Mouse (Mus musculus) heart, postnatal 0 days (tissue): Measurements from ENCODE around the gene Zmiz1.

Experiments used
- CTCF ChIP-seq: IDR thresholded peaks from 2 replicates; pipeline ENCODE4 v1.5.1; 2016; ENCODE audit warnings: antibody characterized with exemption, control low read depth, low read depth
- EP300 ChIP-seq: IDR thresholded peaks from 2 replicates; pipeline ENCODE4 v1.6.1; 2016; ENCODE audit warnings: antibody characterized with exemption, low read depth

GRCm38 (mm10) chr14:25508111-25508756 is 49.2 kb downstream of the Zmiz1 start:
- TF ChIP-seq CTCF (no peak), EP300 (no peak)
